Mouse (Mus musculus) frontal cortex, postnatal 14 days (tissue): ENCODE measurements around the gene Gm9887.
"Not testable (repeated sequence)": the region's sequence is repeated elsewhere in the genome, so short reads cannot be mapped to it uniquely, and the experiment has no call there.

ENCODE experiments used
- DNase-seq, 2 experiments: peaks; one replicate each; pipeline ENCODE4 v3.0.0; 2022; ENCODE audit warnings: low spot score in 2 of 2

Gm9887 gene

DNA sequence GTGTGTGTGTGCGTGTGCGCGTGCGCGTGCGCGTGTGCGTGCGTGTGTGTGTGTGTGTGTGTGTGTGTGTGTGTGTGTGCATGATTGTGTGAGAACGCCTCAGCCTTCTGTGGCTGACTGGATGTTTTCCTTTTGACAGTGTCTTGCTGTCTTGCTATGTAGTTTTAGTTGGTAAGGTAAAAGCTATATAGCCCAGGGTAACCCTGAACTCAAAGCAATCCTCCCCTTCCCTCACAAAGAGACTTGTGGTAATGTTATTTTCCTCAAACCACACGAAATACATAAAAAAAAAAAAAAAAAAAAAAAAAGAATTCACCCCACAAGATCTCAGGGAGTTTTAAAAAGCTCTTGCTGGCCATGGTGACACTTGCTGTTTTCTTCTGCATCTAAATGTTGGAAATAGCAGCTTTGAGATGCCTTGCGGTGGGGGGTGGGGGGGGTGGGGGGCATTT is 14.0 kb upstream of the Gm9887 start:
- not testable (repeated sequence) for DNase-seq

GRCm38 (mm10) chr12:69385542-69386280 is 13.5 kb upstream of the Gm9887 start:
- DNase-seq, result no peak

GRCm38 (mm10) chr12:69384606-69385005 is 12.3 kb upstream of the Gm9887 start:
- no peak for DNase-seq

DNA sequence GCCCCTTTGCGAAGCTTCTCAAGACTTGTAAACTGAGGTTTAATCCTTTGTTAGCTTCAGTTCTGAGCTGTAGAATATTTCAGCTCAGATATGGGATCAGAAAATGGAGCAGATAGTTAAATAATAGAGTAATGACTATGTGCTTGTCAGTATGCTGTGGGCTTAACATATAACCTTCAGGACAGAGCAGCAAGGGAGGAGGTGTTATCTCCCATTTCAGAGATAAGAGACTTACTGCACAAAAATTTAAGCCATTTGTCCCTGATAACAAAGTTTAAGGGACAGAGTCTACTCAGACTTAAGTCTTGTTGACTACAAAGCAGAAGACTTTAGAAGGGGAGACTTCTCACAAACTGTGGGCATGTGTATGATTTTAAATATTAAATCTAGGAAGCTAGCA is 10.6 kb upstream of the Gm9887 start:
- no peak for DNase-seq

GRCm38 (mm10) chr12:69378558-69379454 is 6.5 kb upstream of the Gm9887 start:
- DNase-seq, result no peak

DNA sequence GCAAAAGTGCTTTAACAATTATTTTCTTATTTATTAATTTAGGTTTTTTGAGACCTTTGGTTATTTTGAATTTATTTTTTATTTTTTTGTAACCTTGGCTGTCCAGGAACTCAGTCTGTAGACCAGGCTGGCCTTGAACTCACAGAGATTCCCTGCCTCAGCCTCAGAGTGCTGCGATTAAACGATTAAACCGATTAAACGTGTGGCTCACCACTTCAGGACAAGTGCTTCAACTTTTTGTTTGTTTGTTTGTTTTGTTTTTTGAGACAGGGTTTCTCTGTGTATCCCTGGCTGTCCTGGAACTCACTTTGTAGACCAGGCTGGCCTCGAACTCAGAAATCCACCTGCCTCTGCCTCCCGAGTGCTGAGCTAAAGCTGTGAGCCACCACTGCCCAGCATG is 5.4 kb upstream of the Gm9887 start:
- not testable (repeated sequence) for DNase-seq

- DNase-seq, result no peak
Observed at GRCm38 (mm10) chr12:69377188-69377587, 4.9 kb upstream of the Gm9887 start.

DNA sequence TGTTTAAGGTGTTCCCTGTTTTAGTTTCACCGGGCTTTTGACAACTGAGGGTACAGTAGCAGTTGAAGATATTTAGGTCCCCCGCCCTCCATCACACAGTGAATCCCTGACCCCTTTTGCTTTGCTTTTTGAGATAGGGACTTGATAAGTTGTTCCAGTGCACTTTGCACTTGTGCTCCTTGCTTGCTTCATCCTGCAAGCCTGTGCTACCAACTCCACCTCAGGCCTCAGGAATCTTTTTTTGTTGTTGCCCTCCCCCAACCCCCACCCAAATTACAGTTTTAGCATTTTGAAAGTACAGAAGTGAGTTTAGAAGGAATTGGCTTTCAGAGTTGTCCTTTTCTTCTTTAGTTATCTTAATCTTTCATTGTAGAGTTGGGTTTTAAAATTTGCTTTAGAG is 3.9 kb upstream of the Gm9887 start:
- DNase-seq, result no peak

GRCm38 (mm10) chr12:69373850-69374766 is 1.9 kb upstream of the Gm9887 start:
- DNase-seq, result no peak

DNA sequence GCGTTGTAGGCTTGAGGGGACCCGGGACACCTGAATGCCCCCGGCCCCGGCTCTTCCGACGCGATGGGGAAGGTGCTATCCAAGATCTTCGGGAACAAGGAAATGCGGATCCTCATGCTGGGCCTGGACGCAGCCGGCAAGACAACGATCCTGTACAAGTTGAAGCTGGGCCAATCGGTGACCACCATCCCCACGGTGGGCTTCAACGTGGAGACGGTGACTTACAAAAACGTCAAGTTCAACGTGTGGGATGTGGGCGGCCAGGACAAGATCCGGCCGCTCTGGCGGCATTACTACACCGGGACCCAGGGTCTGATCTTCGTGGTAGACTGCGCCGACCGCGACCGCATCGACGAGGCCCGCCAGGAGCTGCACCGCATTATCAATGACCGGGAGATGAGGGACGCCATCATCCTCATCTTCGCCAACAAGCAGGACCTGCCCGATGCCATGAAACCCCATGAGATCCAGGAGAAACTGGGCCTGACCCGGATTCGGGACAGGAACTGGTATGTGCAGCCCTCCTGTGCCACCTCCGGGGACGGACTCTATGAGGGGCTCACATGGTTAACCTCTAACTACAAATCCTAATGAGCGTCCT is 573 bp upstream of the Gm9887 start:
- peak; percentile 11 to 22 for DNase-seq

- DNase-seq, result no peak
Observed at GRCm38 (mm10) chr12:69371421-69371853, 821 bp downstream of the Gm9887 start.

DNA sequence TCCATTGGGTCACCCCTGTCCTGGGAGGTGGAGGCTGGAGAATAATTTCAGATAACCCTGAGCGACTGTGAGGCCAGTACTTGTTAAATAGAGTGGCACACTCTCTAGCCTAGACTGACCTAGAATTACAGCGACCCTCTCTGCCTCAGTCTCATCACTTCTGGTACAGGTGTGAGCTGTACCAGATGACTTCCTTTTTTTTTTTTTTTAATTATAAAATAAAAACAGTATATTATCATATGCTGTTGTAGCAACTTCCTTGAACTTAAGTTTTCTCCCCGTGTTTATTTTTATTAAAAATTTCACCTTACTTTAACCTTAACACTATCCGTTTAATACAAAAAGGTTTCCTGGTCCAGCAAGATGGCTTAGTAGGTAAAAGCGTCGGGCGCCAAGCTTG is 1.3 kb downstream of the Gm9887 start:
- no peak for DNase-seq

GRCm38 (mm10) chr12:69367557-69367956 is 4.7 kb downstream of the Gm9887 start:
- no peak for DNase-seq

- no peak for DNase-seq
Observed at GRCm38 (mm10) chr12:69366424-69366823, 5.8 kb downstream of the Gm9887 start.

DNA sequence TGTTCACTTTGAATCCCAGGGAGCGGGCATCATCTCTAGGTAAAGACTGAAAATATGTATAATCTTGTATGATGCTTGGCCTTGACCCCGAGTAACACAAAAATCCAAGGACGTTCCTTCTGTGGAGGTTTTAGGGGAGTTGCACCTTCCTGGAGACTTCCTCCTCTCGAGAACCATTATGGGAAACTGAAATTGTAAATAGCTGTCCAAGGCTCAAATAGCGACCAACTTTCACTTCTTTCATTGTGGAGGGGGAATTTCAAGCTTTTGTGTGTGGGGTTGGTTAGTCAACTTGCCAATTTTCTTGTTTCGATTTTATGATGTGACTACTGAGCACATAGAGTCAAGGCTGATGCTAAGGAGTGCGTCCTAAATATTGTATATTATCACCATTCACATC is 6.5 kb downstream of the Gm9887 start:
- DNase-seq, result no peak

DNA sequence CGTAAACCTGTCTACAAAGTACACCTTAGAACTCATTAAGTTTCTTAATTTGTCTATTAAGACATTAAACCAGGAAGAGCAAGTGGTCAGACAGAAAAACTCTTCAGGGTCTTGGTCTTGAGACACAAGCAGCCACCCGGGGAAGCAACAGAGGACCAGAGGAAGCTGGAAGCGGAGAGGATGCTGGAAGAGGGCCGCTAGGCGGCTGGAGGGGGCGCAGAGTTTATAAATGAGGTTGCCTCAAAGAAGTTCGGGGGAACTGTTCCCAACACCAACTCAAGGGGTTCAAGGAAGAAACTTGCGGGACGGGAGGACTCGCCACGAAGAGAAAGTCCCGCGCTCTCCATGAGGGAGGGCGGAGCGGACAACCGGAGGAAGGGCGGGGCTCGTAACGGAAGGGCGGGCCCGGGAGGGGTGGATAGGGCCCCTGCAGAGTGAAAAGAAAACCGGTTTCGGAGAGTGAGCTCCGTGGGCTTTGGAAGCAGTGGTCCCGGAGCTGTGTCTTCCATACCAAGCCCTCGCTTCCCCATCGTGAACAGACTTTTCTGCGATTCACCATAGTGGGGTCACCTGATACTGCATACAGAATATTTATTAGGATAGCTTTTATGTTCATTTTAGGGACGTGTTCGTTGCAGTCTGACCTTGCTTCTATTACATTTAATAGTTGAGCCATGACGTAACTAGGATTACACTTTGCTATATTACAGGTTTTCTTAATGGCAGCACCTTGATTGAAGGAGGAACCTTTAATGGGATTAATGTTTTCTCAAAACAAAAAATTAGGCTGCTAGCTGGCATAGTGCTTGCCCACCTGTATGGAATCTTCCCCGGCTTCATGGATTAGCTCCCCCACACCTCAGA is 8.1 kb downstream of the Gm9887 start:
- DNase-seq, result peak; percentile 24 to 47

- not testable (repeated sequence) for DNase-seq
Observed at GRCm38 (mm10) chr12:69363110-69363509, 9.1 kb downstream of the Gm9887 start.

- no peak for DNase-seq
Observed at GRCm38 (mm10) chr12:69362388-69362787, 9.9 kb downstream of the Gm9887 start.

GRCm38 (mm10) chr12:69361919-69362318 is 10.3 kb downstream of the Gm9887 start:
- no peak for DNase-seq
